Mouse (Mus musculus): ENCODE measurements around the gene Gm49425. TPM values are rescaled to one million over a fixed set of nuclear protein-coding genes. Genes with fewer than 3 reads are reported as not detected.

Gene Gm49425
- total RNA-seq, 2 experiments from 2014 or later, result not detected

DNA sequence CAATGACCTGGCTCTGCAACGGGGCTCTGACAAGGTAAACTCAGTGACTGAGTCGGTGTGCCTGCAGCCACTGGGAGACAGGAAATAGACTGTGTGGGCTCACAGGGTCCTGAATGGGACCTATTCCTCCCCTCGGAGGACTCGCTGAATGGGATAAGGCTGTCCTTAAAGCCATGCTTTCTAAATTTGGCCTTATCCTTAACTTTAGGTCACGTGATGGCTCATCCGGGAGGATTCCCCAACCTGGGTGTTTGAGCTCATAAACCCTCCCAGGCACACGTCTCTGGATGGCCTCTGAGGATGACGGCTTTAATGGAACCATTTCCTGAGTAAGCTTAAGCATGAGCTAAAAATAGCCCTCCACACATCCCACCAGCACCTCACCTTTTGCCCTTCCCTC, 24.3 kb downstream of the Gm49425 start:
- DNase-seq (ENCODE audit: low spot score in 2 of 2), result no peak

DNA sequence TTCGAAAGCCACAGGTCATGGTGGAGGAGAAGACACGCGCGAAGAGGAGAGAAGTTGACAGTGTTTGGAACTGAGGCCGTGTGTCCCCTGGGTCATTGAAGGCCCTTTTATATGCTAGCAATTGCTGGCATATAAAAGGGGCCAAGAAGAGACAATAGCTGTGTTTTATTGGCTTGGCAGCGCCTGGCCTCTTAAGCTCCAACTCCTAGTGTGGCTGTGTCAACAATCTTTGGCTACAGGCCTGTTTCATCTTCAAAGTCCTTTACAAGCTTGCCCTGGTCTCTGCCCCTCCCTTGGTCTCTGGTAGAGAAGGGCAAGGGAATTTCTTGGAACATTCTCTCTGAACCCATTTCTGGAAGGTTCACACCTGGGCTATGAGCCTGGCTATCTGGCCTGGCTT, 25.6 kb downstream of the Gm49425 start, which contains the start of gene Krt83:
Gene Krt83 (minus strand): TSS at position 82 of the 400 bp plus-strand sequence.
- DNase-seq (ENCODE audit: low spot score in 2 of 2), result no peak

DNA sequence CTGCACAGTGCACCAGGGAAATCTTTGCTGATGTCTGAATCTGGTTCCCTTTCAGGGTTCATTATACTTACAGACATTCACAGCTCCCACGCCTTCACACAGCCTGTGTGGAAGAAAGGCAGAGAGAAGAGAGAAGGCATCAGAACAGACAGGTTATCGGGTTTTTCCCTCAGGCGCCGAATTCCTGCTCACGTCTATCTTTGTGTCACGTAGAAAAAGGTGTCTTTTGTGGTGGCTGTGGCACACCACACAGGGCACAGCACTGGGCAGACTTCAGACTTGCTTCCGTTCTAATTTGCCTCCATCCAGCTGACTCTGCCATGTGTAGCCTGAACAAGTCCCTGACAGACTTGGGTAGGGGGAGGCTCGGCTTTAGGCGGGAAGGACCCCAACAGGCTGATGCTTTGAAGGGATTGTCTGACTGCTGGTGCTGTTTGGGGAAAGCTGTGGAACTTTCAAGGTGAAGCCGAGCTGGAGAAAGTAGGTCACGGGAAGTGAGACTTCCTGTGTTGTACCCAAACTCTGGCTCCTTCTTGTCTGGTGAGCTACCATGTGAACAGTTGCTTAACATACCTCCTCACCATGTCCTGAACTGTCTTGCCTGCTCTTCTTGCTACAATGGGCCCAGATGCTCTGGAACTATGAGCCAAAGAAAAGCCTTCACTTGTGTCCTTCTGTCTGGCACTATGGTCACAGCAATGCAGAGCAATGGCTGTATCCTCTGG, 31.0 kb downstream of the Gm49425 start:
- DNase-seq (ENCODE audit: low spot score in 2 of 2), result peak; percentile 7 to 34

DNA sequence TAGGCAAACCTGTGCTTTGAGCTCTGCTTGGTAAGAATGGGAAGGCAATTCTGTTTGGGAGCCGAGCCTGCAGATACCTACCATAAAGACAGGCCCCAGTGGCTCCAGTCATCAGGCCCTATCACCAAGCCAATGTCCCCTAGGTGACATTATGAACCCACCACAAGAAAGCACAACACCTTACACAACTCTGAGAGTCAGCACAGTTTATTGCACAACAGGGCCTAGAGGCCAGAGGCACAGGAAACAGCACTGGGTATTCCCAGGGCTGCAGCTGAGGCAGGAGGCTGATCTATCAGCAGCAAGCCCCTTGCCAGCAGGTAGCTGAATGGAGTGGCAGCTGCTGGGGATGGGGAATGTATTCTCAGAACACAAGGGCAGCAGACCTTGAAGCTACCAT, 32.1 kb downstream of the Gm49425 start:
- DNase-seq (ENCODE audit: low spot score in 2 of 2), result no peak

DNA sequence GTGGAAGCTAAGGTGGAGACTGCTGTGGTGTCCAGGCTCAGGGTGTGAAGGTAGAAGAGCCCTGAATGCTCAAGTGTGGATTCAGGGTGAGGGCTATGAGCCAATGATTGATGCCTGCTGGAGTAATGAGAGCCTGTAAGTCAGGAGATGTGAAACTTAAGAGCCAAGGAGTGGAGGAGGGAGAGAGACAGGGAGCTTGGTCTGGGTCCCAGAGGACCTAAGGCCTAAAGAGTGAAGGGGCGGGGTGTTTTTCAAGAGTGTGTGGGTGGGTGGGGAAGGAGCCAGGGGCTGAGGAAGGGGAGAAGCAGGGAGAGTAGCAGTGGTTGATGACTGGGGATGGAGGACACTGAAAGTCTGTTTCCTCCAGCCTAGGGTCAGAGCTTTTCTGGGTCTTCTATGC, 33.4 kb downstream of the Gm49425 start:
- DNase-seq (ENCODE audit: low spot score in 2 of 2), result no peak

DNA sequence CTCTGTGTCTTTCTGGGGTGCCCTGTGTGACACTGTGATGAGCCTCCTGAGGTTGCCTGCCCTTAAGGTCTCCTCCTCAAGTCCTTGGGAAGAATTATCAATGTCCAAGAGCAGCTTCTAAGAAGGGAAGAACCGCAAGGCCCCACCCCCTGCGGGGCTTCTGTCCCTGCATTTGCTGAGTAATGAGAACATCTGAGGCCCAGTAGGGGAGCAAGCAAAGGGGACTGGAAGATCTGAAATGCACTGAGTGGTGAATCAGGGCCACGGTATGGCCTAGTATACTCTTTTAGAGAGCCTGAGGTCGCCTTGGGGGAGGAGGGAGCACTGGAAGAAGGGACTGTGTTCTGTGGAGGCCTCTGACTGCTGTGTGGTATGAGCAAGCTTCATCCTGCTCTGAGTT, 35.0 kb downstream of the Gm49425 start:
- no peak for DNase-seq (ENCODE audit: low spot score in 2 of 2)

DNA sequence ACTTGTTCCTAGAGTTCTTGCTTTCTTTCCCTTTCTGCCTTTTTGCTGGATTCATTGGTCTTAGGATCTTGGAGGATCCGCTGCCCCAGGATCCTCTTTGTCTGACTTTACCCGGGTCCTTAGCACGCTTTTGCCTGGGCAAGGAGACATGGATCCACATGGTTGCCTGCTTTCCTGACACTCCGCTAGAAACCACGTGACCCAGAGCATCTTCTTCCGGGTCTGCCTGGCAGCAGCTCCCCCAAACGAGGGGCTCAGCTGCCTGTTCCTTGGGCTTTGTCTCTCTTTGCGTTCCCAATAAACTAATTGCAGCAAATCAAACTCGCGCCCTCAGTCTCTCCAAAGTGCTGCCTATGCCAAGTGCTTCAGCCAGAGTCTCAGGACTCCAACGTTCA, 37.4 kb downstream of the Gm49425 start:
- DNase-seq (ENCODE audit: low spot score in 2 of 2), result no peak

DNA sequence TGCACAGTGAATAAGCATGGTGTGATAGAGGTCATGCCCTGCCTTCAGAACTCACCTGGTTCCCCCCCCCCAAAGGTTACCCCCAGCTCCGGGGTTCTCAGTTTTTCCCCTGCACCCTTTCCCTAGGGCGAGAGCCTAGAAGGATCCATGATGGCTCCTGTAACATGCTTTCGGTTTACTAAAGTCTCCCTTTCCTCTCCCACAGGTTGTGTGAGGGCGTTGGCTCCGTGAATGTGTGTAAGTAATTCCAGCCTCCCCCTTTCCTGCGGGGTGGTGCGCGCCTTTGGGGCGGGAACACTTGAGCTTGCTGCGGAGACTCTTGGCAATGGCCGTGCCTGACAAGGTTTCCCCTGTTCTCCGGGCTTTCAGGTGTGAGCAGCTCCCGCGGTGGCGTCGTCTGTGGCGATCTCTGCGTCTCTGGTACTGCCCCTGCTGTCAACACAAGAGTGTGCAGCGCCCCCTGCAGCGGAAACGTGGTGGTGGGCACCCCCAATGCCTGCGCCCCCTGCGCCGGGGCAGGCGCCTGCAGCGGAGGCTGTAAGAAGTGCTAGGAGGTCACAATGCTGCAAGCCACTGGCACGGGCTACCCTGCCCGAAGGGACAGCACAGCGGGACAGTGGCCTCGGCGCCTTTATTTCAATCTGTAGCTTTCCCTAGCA, 37.9 kb downstream of the Gm49425 start:
- DNase-seq (ENCODE audit: low spot score in 2 of 2), result peak; percentile 32 to 39

DNA sequence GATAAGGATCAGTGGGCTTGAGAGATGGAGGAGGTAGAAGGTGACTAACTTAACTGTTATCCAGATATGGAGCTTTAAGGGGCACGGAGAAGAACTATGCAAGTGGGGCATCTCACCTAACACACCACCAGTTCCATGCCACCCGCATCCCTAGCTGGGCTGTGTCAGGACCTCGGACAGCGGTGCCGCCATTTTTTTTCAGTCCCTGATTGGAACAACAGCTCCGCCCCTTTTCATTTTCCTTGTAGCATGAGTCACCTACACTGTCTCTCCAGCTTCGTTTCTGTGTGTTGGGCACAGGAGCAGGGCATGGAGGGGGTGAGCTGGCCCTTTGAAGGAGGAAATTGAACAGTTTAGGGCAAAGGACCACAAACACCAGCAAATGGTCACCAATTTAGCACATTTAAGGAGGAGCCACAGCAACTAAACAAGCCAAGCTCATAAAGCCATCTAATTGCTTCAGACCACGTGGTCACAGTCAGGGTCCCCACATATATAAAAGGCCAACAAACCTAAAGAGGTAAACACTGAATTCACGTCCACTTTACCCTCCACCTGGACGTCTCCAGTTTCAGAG, 44.0 kb downstream of the Gm49425 start, which contains the start of gene Krt86:
Gene Krt86 (plus strand): TSS at position 527 of the 577 bp plus-strand sequence.
- no peak for DNase-seq (ENCODE audit: low spot score in 2 of 2)

DNA sequence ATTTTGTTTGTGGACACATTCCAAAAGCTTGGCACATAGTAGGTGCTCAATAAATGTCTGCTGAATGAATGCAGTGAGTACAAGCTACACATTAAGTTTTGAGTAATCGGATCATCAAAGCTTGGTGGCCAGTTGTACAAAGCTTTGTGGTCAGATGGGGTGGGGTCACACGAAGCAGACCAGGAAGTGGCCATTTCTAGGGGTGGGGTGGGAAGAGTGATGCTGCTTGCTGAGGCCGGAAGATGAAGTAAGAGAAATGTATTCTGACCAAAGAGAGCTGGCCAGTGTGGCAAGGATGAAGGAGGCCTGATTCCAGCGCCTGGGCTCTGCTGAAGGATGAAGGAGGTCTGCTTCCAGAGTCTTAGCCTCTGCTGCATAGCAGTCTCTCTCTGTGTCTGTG, 48.0 kb downstream of the Gm49425 start:
- no peak for DNase-seq (ENCODE audit: low spot score in 2 of 2)

Small RNAs within 50 kb of the gene (microRNA-seq; reads per million reads assigned to microRNA genes)
- gene Gm44393, result 0 reads per million in 2 experiments

Other genes starting within 250 kb of the Gm49425 start
- gene Atg101, start 233.0 kb downstream of the Gm49425 start, total RNA-seq (2021), result 10 to 100 TPM; 53.2 to 57.5 TPM
- gene 6030408B16Rik, start 224.0 kb downstream of the Gm49425 start, total RNA-seq (2021), result under 1 TPM; 0.27 to 0.66 TPM
- under 1 TPM; 0.25 to 0.40 TPM for gene Krt80, start 147.1 kb downstream of the Gm49425 start, total RNA-seq (2021)
- not detected for gene Krt7, start 106.2 kb downstream of the Gm49425 start, total RNA-seq (2021)
- under 1 TPM; 0.18 to 0.40 TPM for gene Krt87, start 78.5 kb downstream of the Gm49425 start, total RNA-seq (2021)
- not detected for gene Krt88, start 69.5 kb downstream of the Gm49425 start, total RNA-seq (2021)
- gene Krt81, start 53.5 kb downstream of the Gm49425 start, total RNA-seq (2021), result not detected
- under 1 TPM in 1 of 2 experiments, not detected in 1; 0.15 TPM for gene Krt86, start 43.8 kb downstream of the Gm49425 start, total RNA-seq (2021)
- not detected for gene Krt83, start 25.7 kb downstream of the Gm49425 start, total RNA-seq (2021)
- gene Krt84, start 15.6 kb upstream of the Gm49425 start, total RNA-seq (2021), result not detected
- gene Krt82, start 33.4 kb upstream of the Gm49425 start, total RNA-seq (2021), result not detected
- gene Krt90, start 45.7 kb upstream of the Gm49425 start, total RNA-seq (2021), result not detected
- not detected for gene Krt75, start 56.6 kb upstream of the Gm49425 start, total RNA-seq (2021)
- gene Gm5414, start 110.9 kb upstream of the Gm49425 start, total RNA-seq (2021), result not detected
- gene Gm5478, start 130.1 kb upstream of the Gm49425 start, total RNA-seq (2021), result not detected
- gene Krt6b, start 163.0 kb upstream of the Gm49425 start, total RNA-seq (2021), result not detected
- gene Krt6a, start 177.0 kb upstream of the Gm49425 start, total RNA-seq (2021), result not detected
- gene Krt5, start 195.6 kb upstream of the Gm49425 start, total RNA-seq (2021), result under 1 TPM; 0.43 to 0.84 TPM
- gene Krt71, start 225.8 kb upstream of the Gm49425 start, total RNA-seq (2021), result not detected